Mouse (Mus musculus) frontal cortex, postnatal 25 days (tissue): Measurements from ENCODE around the gene Ezh2.
"Not testable (repeated sequence)": the region's sequence is repeated elsewhere in the genome, so short reads cannot be mapped to it uniquely, and the experiment has no call there.

Source experiments
- DNase-seq, 2 experiments: peaks; one replicate each; pipeline ENCODE4 v3.0.0; 2022; ENCODE audit warnings: low spot score in 2 of 2

Gene Ezh2

GRCm38 (mm10) chr6:47594926-47595623 is at the start of gene Ezh2:
Gene Ezh2 (minus strand): TSS chr6:47595341.
- peak; percentile 90 to 96 for DNase-seq

GRCm38 (mm10) chr6:47636527-47637076 is 41.5 kb upstream of the Ezh2 start:
- DNase-seq = no peak

GRCm38 (mm10) chr6:47635995-47636526 is 40.9 kb upstream of the Ezh2 start:
- no peak for DNase-seq

- no peak for DNase-seq
Measured at GRCm38 (mm10) chr6:47635207-47635994, 40.3 kb upstream of the Ezh2 start.

- DNase-seq = no peak
Measured at GRCm38 (mm10) chr6:47633467-47633866, 38.3 kb upstream of the Ezh2 start.

GRCm38 (mm10) chr6:47630061-47630460 is 34.9 kb upstream of the Ezh2 start:
- not testable (repeated sequence) for DNase-seq

GRCm38 (mm10) chr6:47627978-47628377 is 32.8 kb upstream of the Ezh2 start:
- DNase-seq = no peak

GRCm38 (mm10) chr6:47626976-47627375 is 31.8 kb upstream of the Ezh2 start:
- DNase-seq = not testable (repeated sequence)

- DNase-seq = no peak
Measured at GRCm38 (mm10) chr6:47621039-47621438, 25.9 kb upstream of the Ezh2 start.

- not testable (repeated sequence) for DNase-seq
Measured at GRCm38 (mm10) chr6:47608306-47608705, 13.2 kb upstream of the Ezh2 start.

GRCm38 (mm10) chr6:47601931-47602330 is 6.8 kb upstream of the Ezh2 start:
- no peak for DNase-seq

- DNase-seq = no peak
Measured at GRCm38 (mm10) chr6:47595696-47596095, 555 bp upstream of the Ezh2 start.

GRCm38 (mm10) chr6:47594141-47594835 is 853 bp downstream of the Ezh2 start:
- peak; percentile 41 to 45 for DNase-seq

- no peak for DNase-seq
Measured at GRCm38 (mm10) chr6:47593590-47593989, 1.6 kb downstream of the Ezh2 start.

- not testable (repeated sequence) for DNase-seq
Measured at GRCm38 (mm10) chr6:47587332-47587731, 7.8 kb downstream of the Ezh2 start.

GRCm38 (mm10) chr6:47572887-47573286 is 22.3 kb downstream of the Ezh2 start:
- DNase-seq = no peak

GRCm38 (mm10) chr6:47565326-47566035 is 29.7 kb downstream of the Ezh2 start:
- DNase-seq = no peak

- no peak for DNase-seq
Measured at GRCm38 (mm10) chr6:47561426-47561825, 33.7 kb downstream of the Ezh2 start.

- no peak for DNase-seq
Measured at GRCm38 (mm10) chr6:47560846-47561245, 34.3 kb downstream of the Ezh2 start.

- no peak for DNase-seq
Measured at GRCm38 (mm10) chr6:47560407-47560806, 34.7 kb downstream of the Ezh2 start.

- DNase-seq = no peak
Measured at GRCm38 (mm10) chr6:47559287-47559686, 35.9 kb downstream of the Ezh2 start.
